Mouse (Mus musculus): ENCODE results near the gene Keg1. TPM values are rescaled to one million over a fixed set of nuclear protein-coding genes. Genes with fewer than 3 reads are reported as not detected.
"Not testable (repeated sequence)": the region's sequence is repeated elsewhere in the genome, so short reads cannot be mapped to it uniquely, and the experiment has no call there.

The Keg1 gene
- polyA plus RNA-seq, 1 experiment from 2014 or later, result 88.0 TPM

DNA sequence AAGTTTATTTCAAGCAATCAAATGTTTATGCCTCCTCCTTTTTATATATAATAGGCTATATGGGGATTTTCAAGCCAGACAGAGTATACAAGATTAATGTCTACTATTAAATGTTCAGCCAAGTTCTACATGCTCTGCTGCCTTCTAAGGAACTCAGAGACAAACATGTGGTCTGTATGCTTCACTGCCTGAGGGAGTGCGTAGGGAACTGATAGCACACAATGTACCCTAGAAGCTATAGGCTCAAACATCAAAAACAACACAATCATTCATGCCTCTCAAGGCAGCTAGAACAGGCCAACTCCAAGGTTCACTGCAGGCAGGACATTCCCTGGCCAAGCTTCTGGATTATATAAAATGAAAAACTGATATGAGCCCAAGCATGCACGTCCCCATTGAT, 12.9 kb downstream of the Keg1 start:
- Histone ChIP-seq H3K27ac (ENCODE audit: low read length) (no peak overlapping the region; the same call in 1 of the 2 replicates), H3K4me2 (replicated peaks; ENCODE audit: low read depth, low read length) (no peak overlapping the region)
- ATAC-seq (ENCODE audit: low FRiP score, low TSS enrichment), result peak; percentile 91

DNA sequence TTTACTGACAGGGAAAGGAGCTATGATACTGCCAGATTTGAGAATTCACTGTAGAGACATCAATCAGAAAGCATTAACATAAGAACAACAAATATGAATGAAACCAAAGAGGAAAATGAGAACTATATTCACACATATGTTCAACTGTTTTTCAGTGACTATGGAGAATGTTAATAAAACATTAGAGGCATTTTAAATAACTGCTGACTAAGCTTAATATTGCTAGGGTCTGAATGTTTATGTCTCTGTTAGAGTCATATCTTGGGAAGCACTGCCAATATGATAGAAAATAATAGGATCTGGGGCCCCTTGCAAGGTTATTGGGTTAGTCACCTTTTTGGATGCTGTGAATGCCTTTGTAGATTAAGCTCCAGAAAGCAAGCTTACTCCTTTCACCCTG, 13.4 kb downstream of the Keg1 start:
- no peak overlapping the region for H3K4me3 ChIP-seq (ENCODE audit: low read length)
- H3K9me3 ChIP-seq (ENCODE audit: low read length), result no peaks in the 10 kb centered on the region
- H3K4me1 ChIP-seq (ENCODE audit: insufficient read depth, low read length), result peaks cover 6% of the 10 kb centered on the region; the same call in 1 of the 2 replicates
- no peak overlapping the region for H3K27ac ChIP-seq (ENCODE audit: low read length)
- no peaks in the 10 kb centered on the region for H3K36me3 ChIP-seq (ENCODE audit: insufficient read depth, low read length)
- no peak overlapping the region for H3K4me2 ChIP-seq (replicated peaks; ENCODE audit: low read depth, low read length)
- ATAC-seq (ENCODE audit: low FRiP score, low TSS enrichment), result no peak
- no peak overlapping the region for H3K9ac ChIP-seq (replicated peaks; ENCODE audit: low read length)
- no peaks in the 10 kb centered on the region for H3K27me3 ChIP-seq (ENCODE audit: insufficient read depth, low read length)

More for the DNA sequence above, 12.9 kb downstream of the Keg1 start:
- H3K27me3 ChIP-seq (ENCODE audit: insufficient read depth, low read length), result no peaks in the 10 kb centered on the region
- no peaks in the 10 kb centered on the region for H3K36me3 ChIP-seq (ENCODE audit: insufficient read depth, low read length)
- H3K9me3 ChIP-seq (ENCODE audit: low read length), result no peaks in the 10 kb centered on the region
- H3K4me1 ChIP-seq (ENCODE audit: insufficient read depth, low read length), result peaks cover 6% of the 10 kb centered on the region; the same call in 1 of the 2 replicates
- H3K9ac ChIP-seq (replicated peaks; ENCODE audit: low read length), result no peak overlapping the region
- H3K4me3 ChIP-seq (ENCODE audit: low read length), result no peak overlapping the region
- WGBS, result 27% methylated on average over 2 of the region's 2 CpGs

DNA sequence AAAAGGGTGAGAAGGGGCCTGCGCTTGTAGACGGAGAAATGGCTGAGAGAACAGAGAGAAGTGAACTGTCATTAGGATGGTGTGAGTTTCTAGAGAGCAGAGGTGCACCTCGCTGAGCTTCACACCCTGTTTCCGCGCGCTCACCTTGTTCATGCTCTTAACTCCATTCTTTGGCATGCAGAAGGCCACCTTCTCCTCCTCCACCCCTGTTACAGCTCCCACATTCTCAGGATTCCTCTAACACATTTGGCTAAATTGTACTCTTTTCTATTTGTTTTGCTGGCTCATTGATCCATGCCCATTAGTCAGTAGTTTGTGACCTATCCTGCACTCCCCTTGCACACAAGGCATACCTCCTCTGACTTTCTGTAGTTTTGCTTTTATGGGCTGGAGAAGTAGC, 23.6 kb downstream of the Keg1 start:
- Histone ChIP-seq H3K4me1 (ENCODE audit: insufficient read depth, low read length) (no peaks in the 10 kb centered on the region), H3K9me3 (ENCODE audit: low read length) (no peaks in the 10 kb centered on the region), H3K4me3 (ENCODE audit: low read length) (no peak overlapping the region), H3K4me2 (replicated peaks; ENCODE audit: low read depth, low read length) (no peak overlapping the region), H3K27me3 (ENCODE audit: insufficient read depth, low read length) (no peaks in the 10 kb centered on the region), H3K27ac (ENCODE audit: low read length) (no peak overlapping the region), H3K9ac (replicated peaks; ENCODE audit: low read length) (no peak overlapping the region), H3K36me3 (ENCODE audit: insufficient read depth, low read length) (no peaks in the 10 kb centered on the region)
- 58% methylated on average over 6 of the region's 6 CpGs for WGBS
- ATAC-seq (ENCODE audit: low FRiP score, low TSS enrichment), result peak; percentile 74; the same call in 1 of the 2 replicates

DNA sequence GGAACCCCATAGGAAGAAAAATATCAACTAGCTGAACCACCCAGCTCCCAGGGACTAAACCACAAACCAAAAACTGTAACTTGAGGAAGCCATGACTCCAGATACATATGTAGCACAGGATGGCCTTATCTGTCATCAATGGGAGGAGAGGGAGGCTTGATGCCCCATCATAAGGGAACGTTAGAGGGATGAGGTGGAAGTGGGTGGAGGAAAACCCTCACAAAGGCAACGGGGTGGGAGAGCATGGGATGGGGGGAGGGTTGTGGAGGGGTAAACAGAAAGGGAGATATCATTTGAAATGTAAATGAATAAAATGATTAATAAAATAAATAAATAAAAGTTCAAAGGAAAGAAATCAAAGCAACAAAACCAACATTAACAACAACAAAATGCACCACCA, 24.9 kb downstream of the Keg1 start:
- H3K9ac ChIP-seq (replicated peaks; ENCODE audit: low read length), result no peak overlapping the region
- H3K4me3 ChIP-seq (ENCODE audit: low read length), result no peak overlapping the region
- H3K9me3 ChIP-seq (ENCODE audit: low read length), result no peaks in the 10 kb centered on the region
- no peaks in the 10 kb centered on the region for H3K27me3 ChIP-seq (ENCODE audit: insufficient read depth, low read length)
- no peak for ATAC-seq (ENCODE audit: low FRiP score, low TSS enrichment)
- WGBS, result 51% methylated on average over 2 of the region's 2 CpGs
- H3K27ac ChIP-seq (ENCODE audit: low read length), result no peak overlapping the region
- no peaks in the 10 kb centered on the region for H3K4me1 ChIP-seq (ENCODE audit: insufficient read depth, low read length)
- no peak overlapping the region for H3K4me2 ChIP-seq (replicated peaks; ENCODE audit: low read depth, low read length)
- H3K36me3 ChIP-seq (ENCODE audit: insufficient read depth, low read length), result no peaks in the 10 kb centered on the region

DNA sequence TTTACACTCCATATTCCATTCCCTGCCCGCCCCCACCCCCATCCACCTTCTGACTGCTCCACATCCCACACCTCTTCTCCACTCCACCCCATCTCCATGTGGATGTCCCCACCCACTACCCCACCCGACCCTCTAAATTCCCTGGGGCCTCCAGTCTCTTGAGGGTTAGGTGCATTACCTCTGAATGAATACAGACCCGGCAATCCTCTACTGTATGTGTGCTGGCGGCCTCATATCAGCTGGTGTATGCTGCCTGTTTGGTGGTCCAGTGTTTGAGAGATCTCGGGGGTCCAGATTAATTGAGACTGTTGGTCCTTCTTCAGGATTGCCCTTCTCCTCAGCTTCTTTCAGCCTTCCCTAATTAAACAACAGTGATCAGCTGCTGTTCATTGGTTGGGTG, 25.3 kb downstream of the Keg1 start:
- H3K4me1 ChIP-seq (ENCODE audit: insufficient read depth, low read length); H3K9me3 ChIP-seq (ENCODE audit: low read length); H3K4me2 ChIP-seq (replicated peaks; ENCODE audit: low read depth, low read length); ATAC-seq (ENCODE audit: low FRiP score, low TSS enrichment); H3K27me3 ChIP-seq (ENCODE audit: insufficient read depth, low read length); H3K27ac ChIP-seq (ENCODE audit: low read length); H3K9ac ChIP-seq (replicated peaks; ENCODE audit: low read length); H3K36me3 ChIP-seq (ENCODE audit: insufficient read depth, low read length); H3K4me3 ChIP-seq (ENCODE audit: low read length): not testable (repeated sequence)
- WGBS, result 90% methylated on average over 5 of the region's 5 CpGs

DNA sequence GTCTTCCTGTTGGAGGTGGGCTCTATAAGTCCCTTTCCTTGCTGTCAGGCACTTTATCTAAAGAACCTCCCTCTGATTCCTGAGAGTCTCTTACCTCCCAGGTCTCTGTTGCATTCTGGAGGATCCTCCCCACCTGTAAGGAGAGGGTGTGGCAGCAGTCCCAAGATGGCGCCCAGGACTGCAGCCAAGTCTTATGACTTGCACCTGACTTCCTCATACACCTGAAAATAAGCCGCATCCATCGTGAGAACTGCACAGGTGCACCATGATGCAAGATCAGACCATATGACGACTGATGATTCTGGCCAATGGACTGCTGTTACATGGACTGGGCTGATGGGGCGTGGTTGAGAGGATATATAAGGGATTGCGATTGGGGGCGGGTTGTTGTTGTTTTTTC, 26.0 kb downstream of the Keg1 start:
- whole genome bisulfite sequencing, result 96% methylated on average over 7 of the region's 7 CpGs
- not testable (repeated sequence) for ATAC-seq (ENCODE audit: low FRiP score, low TSS enrichment); H3K4me2 ChIP-seq (replicated peaks; ENCODE audit: low read depth, low read length)

DNA sequence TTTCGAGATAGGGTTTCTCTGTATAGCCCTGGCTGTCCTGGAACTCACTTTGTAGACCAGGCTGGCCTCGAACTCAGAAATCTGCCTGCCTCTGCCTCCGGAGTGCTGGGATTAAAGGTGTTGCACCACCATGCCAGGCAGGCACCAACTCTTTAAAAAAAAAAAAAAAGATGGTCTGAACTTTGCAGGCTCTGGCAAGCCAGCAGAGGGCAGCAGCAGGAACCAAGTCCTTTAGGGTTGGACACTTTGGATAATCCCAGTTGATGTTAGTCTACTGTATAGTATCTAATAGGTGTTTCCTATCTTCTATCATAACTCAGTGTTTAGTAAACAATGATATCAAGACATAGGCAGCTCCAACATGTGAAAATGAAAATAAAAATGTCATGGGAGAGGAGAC, 26.7 kb downstream of the Keg1 start:
- Histone ChIP-seq H3K36me3 (ENCODE audit: insufficient read depth, low read length) (no peaks in the 10 kb centered on the region), H3K4me3 (ENCODE audit: low read length) (no peak overlapping the region), H3K9me3 (ENCODE audit: low read length) (no peaks in the 10 kb centered on the region), H3K27ac (ENCODE audit: low read length) (no peak overlapping the region), H3K4me2 (replicated peaks; ENCODE audit: low read depth, low read length) (no peak overlapping the region), H3K27me3 (ENCODE audit: insufficient read depth, low read length) (no peaks in the 10 kb centered on the region), H3K9ac (replicated peaks; ENCODE audit: low read length) (no peak overlapping the region), H3K4me1 (ENCODE audit: insufficient read depth, low read length) (no peaks in the 10 kb centered on the region)
- ATAC-seq (ENCODE audit: low FRiP score, low TSS enrichment), result no peak
- WGBS, result 88% methylated on average over 2 of the region's 3 CpGs

More for the DNA sequence above, 26.0 kb downstream of the Keg1 start:
- H3K9me3 ChIP-seq (ENCODE audit: low read length); H3K27me3 ChIP-seq (ENCODE audit: insufficient read depth, low read length); H3K4me1 ChIP-seq (ENCODE audit: insufficient read depth, low read length); H3K27ac ChIP-seq (ENCODE audit: low read length); H3K4me3 ChIP-seq (ENCODE audit: low read length); H3K36me3 ChIP-seq (ENCODE audit: insufficient read depth, low read length); H3K9ac ChIP-seq (replicated peaks; ENCODE audit: low read length): not testable (repeated sequence)

DNA sequence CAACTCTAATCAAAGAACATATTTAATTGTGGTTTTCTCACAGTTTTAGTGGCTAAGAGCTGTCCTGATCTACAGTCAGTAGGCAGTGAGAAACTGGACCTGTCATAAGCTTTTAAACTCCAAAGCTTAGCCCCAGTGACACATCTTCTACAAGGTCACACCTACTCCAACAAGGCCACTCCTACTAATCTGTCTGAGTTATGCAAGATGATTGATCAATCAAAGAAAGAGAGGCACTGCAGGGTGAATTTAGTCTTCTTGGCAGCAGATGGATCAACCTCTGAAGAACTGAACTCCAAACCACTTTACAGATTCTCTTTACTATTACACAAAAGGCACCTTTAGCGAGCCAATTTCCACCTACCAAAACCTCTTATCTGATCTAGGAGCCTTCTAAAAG, 30.3 kb downstream of the Keg1 start:
- Histone ChIP-seq H3K36me3 (ENCODE audit: insufficient read depth, low read length) (no peaks in the 10 kb centered on the region), H3K27me3 (ENCODE audit: insufficient read depth, low read length) (no peaks in the 10 kb centered on the region), H3K27ac (ENCODE audit: low read length) (no peak overlapping the region), H3K4me1 (ENCODE audit: insufficient read depth, low read length) (no peaks in the 10 kb centered on the region), H3K4me2 (replicated peaks; ENCODE audit: low read depth, low read length) (no peak overlapping the region), H3K4me3 (ENCODE audit: low read length) (no peak overlapping the region), H3K9me3 (ENCODE audit: low read length) (no peaks in the 10 kb centered on the region), H3K9ac (replicated peaks; ENCODE audit: low read length) (no peak overlapping the region)
- whole genome bisulfite sequencing, result 77% methylated on average over 1 of the region's 1 CpGs
- ATAC-seq (ENCODE audit: low FRiP score, low TSS enrichment), result no peak

DNA sequence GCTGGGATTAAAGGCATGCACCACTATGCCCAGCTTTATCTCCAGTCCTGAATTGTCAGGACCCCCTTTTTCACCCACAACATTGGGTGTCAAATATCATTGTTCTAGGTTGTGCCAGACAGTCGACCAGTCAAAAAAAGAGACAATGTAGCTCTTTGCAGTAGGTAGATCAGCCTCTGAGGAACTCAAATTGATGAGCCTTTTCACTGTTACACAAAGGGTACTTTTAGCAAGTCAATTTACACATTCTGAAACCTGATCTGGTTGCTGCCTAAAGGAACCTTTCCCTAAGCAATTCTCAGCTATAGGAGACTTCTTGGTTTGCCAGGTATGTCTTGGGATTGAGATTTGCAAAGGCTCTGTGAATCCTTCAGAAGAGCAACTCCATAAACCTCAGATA, 35.5 kb downstream of the Keg1 start:
- no peaks in the 10 kb centered on the region for H3K9me3 ChIP-seq (ENCODE audit: low read length)
- H3K4me1 ChIP-seq (ENCODE audit: insufficient read depth, low read length), result no peaks in the 10 kb centered on the region
- ATAC-seq (ENCODE audit: low FRiP score, low TSS enrichment), result no peak
- H3K9ac ChIP-seq (replicated peaks; ENCODE audit: low read length), result no peak overlapping the region
- H3K27me3 ChIP-seq (ENCODE audit: insufficient read depth, low read length), result no peaks in the 10 kb centered on the region
- H3K4me3 ChIP-seq (ENCODE audit: low read length), result no peak overlapping the region
- 64% methylated on average over 1 of the region's 1 CpGs for WGBS
- no peaks in the 10 kb centered on the region for H3K36me3 ChIP-seq (ENCODE audit: insufficient read depth, low read length)
- no peak overlapping the region for H3K27ac ChIP-seq (ENCODE audit: low read length)
- no peak overlapping the region for H3K4me2 ChIP-seq (replicated peaks; ENCODE audit: low read depth, low read length)

DNA sequence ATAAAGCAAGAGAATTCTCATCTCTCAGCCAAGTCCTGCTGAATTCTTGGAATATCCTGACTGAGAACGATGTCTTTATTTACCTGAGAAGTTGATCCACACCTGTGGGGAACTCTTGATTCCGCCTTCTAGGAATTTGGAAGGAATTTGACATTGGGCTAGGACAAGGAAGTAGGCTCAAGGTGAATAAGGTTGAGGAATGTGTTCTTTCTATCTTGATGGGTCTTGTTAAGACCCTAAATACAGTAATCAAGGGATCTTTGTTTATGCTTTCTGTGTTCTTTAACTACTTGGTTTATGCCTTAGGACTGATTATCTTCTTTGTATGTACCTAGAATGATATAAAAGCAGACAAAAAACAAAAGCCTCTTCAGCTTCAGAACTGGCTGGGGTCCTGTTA, 36.4 kb downstream of the Keg1 start:
- H3K4me2 ChIP-seq (replicated peaks; ENCODE audit: low read depth, low read length), result no peak overlapping the region
- H3K27ac ChIP-seq (ENCODE audit: low read length), result no peak overlapping the region
- H3K4me3 ChIP-seq (ENCODE audit: low read length), result no peak overlapping the region
- no peaks in the 10 kb centered on the region for H3K27me3 ChIP-seq (ENCODE audit: insufficient read depth, low read length)
- no peaks in the 10 kb centered on the region for H3K4me1 ChIP-seq (ENCODE audit: insufficient read depth, low read length)
- H3K9ac ChIP-seq (replicated peaks; ENCODE audit: low read length), result no peak overlapping the region
- no peaks in the 10 kb centered on the region for H3K9me3 ChIP-seq (ENCODE audit: low read length)
- H3K36me3 ChIP-seq (ENCODE audit: insufficient read depth, low read length), result no peaks in the 10 kb centered on the region
- 90% methylated on average over 2 of the region's 2 CpGs for WGBS
- no peak for ATAC-seq (ENCODE audit: low FRiP score, low TSS enrichment)

DNA sequence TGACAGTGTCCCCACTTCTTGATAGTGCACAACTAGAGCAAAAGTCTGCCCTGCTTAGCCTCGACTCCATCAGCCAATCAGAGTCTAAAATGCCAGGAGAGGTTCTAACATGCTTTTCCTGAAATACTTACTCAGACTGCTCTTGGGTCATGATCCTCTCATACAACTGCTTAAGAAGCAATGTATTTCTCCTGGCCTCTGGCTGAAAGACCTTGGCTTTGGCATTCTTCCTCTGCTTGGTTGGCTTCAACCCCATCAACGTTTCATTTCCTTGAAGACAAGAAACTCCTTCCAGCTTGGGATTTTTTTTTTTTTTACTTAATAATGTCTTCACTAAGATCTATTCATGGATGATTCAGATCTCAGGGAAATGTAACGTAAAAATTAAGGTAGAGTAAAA, 60.7 kb downstream of the Keg1 start:
- Histone ChIP-seq H3K4me2 (replicated peaks; ENCODE audit: low read depth, low read length) (no peak overlapping the region), H3K27ac (ENCODE audit: low read length) (no peak overlapping the region), H3K36me3 (ENCODE audit: insufficient read depth, low read length) (no peaks in the 10 kb centered on the region), H3K9ac (replicated peaks; ENCODE audit: low read length) (no peak overlapping the region), H3K4me1 (ENCODE audit: insufficient read depth, low read length) (no peaks in the 10 kb centered on the region), H3K4me3 (ENCODE audit: low read length) (no peak overlapping the region), H3K27me3 (ENCODE audit: insufficient read depth, low read length) (no peaks in the 10 kb centered on the region), H3K9me3 (ENCODE audit: low read length) (no peaks in the 10 kb centered on the region)
- 78% methylated on average over 3 of the region's 3 CpGs for WGBS
- no peak for ATAC-seq (ENCODE audit: low FRiP score, low TSS enrichment)

Measured in kidney, embryonic 16.5 days (tissue).